Mouse (Mus musculus): ENCODE measurements at regions not wholly inside any gene's neighbourhood (a gene's known extent, or its start where the extent isn't known, plus 50 kb on each side); places are given as distances from the start of the nearest gene placed in this dataset.

DNA sequence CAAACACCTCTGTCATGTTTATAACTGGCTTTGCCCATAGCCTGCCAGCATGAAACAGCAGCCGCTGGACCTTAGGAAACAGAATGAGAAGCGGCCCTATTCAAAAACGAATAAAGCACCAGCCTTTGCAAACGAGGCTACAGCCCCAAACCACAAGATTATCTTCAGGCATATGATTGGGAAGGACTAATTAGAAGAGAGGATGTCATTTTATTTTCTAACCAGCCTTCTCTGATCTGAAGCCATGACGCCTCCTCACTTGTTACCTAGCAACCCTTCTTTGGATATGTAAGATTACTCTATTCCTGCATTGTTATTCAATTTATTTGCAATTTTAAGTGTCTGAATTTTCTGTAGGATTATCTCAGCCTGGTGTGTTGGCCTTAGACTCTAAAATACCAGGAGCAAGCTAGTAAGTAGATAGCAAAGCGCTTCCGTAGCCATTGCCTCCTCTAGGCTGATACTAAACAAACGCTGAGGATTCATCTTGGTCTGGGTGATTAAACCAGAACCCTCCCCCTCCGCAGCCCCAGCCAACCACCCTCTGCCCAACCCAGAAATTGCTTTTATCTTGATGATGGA lies 390.0 kb upstream of the Acvr2a start:
- DNase-seq, result no peak
- Histone ChIP-seq H3K9ac (replicated peaks) (no peak overlapping the region), H3K27ac (ENCODE audit: low read depth) (no peak overlapping the region), H3K4me2 (ENCODE audit: low read depth, low read length) (no peak overlapping the region), H3K36me3 (replicated peaks; ENCODE audit: insufficient read depth, low read length) (no peaks in the 10 kb centered on the region), H3K4me1 (ENCODE audit: insufficient read depth) (no peaks in the 10 kb centered on the region), H3K27me3 (ENCODE audit: insufficient read depth, low read length) (no peaks in the 10 kb centered on the region), H3K4me3 (ENCODE audit: low read depth, low read length) (no peak overlapping the region), H3K9me3 (ENCODE audit: low read length) (no peaks in the 10 kb centered on the region)
- 65% methylated on average over 9 of the region's 9 CpGs for WGBS (ENCODE audit: insufficient replicate concordance)
- no peak for ATAC-seq
- TF ChIP-seq CTCF (IDR thresholded peaks at IDR 0.05; ENCODE audit: low read depth) (no peak), EP300 (IDR thresholded peaks at IDR 0.05; ENCODE audit: low read depth) (no peak)

DNA sequence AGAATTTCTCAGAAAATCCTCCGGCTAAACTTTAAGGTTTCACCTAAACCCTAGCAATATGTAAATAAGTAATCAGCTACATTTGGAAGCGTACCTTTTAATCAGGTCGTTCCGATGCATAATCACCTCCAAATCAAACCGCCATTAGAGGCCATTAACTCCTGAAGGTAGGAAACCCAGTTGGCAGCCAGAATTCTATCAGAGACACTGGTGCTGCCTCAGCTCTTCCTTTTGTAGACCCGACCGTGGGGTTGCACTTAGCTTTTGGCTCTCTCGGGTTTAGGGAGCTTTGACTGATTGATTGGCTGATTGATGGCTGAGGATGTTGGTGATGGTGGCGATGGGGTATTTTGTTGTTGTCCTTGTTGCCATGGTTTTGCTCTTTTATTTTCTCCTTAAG lies 389.3 kb upstream of the Acvr2a start:
- ATAC-seq (no peak), DNase-seq (no peak)
- Histone ChIP-seq H3K27ac (ENCODE audit: low read depth) (no peak overlapping the region), H3K4me2 (ENCODE audit: low read depth, low read length) (no peak overlapping the region), H3K36me3 (replicated peaks; ENCODE audit: insufficient read depth, low read length) (no peaks in the 10 kb centered on the region), H3K9me3 (ENCODE audit: low read length) (no peaks in the 10 kb centered on the region), H3K4me1 (ENCODE audit: insufficient read depth) (no peaks in the 10 kb centered on the region), H3K27me3 (ENCODE audit: insufficient read depth, low read length) (no peaks in the 10 kb centered on the region), H3K4me3 (ENCODE audit: low read depth, low read length) (no peak overlapping the region), H3K9ac (replicated peaks) (no peak overlapping the region)
- WGBS (ENCODE audit: insufficient replicate concordance), result 49% methylated on average over 9 of the region's 9 CpGs
- TF ChIP-seq CTCF (IDR thresholded peaks at IDR 0.05; ENCODE audit: low read depth) (no peak), EP300 (IDR thresholded peaks at IDR 0.05; ENCODE audit: low read depth) (no peak)

DNA sequence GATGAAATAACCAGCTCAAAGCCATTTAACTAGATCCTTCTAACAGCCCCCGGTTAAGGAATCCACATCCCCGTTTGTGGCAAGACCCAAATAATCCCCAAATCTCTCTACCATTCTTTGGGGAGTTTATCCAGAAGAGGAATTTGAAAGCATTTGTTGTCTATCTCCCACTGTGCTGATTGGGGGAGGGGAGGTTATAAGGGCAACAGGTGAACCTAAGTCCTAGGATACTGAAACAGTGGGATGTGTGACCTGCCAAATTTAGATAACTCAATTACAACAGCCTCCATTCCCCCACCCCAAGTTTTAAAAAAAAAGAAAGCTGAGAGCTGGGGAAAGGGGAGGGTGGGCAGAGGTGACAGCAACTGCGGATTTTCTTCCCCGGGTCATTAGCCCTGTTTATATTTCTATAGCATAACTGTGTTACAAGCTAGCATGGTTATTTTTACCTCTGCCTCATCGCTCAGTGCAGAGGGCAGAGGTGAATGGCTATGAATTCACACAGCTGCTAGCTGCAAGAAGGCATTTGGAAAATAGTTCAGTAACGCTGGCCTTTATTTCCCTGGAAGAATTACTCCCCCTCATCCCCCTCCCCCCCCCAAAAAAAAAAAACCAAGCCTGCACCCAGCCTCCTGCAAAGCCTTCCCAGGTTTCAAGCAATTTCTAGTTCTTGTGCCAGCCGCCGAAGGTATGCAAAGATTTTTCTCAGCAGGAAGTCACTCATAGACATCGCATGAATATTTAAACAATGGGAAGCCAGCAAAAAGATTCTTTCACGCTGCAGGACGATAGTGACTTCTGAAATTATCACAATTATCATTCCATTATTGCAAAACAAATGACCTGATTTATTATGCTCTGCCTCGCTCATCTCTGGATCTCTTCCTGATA lies 388.5 kb upstream of the Acvr2a start:
- Histone ChIP-seq H3K9ac (replicated peaks) (no peak overlapping the region), H3K27ac (ENCODE audit: low read depth) (no peak overlapping the region), H3K36me3 (replicated peaks; ENCODE audit: insufficient read depth, low read length) (no peaks in the 10 kb centered on the region), H3K4me1 (ENCODE audit: insufficient read depth) (no peaks in the 10 kb centered on the region), H3K4me3 (ENCODE audit: low read depth, low read length) (no peak overlapping the region), H3K4me2 (ENCODE audit: low read depth, low read length) (no peak overlapping the region), H3K9me3 (ENCODE audit: low read length) (no peaks in the 10 kb centered on the region), H3K27me3 (ENCODE audit: insufficient read depth, low read length) (no peaks in the 10 kb centered on the region)
- ATAC-seq, result no peak
- 58% methylated on average over 12 of the region's 12 CpGs for WGBS (ENCODE audit: insufficient replicate concordance)
- TF ChIP-seq EP300 (IDR thresholded peaks at IDR 0.05; ENCODE audit: low read depth) (no peak), CTCF (IDR thresholded peaks at IDR 0.05; ENCODE audit: low read depth) (no peak)
- no peak for DNase-seq

DNA sequence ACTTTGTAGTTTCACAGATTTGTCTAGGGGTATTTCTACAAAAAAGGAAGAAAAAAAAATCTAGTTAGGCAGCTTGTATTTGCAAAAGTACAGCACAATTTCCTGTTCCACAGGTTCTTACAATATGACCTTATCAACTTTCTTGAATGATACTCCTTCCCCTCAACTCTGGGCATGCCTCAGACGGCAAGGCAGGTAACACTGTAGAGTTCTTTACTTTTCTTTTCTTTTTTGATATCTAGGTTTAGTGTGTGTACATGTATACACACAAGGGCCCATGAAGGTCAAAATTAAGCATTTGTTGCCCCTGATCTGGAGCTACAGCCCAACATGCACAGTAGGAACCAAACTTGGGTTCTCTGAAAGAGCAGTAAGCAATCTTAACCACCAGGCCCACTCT lies 381.4 kb upstream of the Acvr2a start:
- no peaks in the 10 kb centered on the region for H3K9me3 ChIP-seq (ENCODE audit: low read length)
- 65% methylated on average over 1 of the region's 1 CpGs for WGBS (ENCODE audit: insufficient replicate concordance)
- no peaks in the 10 kb centered on the region for H3K27me3 ChIP-seq (ENCODE audit: insufficient read depth, low read length)
- no peak overlapping the region for H3K4me3 ChIP-seq (ENCODE audit: low read depth, low read length)
- H3K4me2 ChIP-seq (ENCODE audit: low read depth, low read length), result no peak overlapping the region
- ATAC-seq (no peak), DNase-seq (no peak)
- H3K4me1 ChIP-seq (ENCODE audit: insufficient read depth), result no peaks in the 10 kb centered on the region
- H3K36me3 ChIP-seq (replicated peaks; ENCODE audit: insufficient read depth, low read length), result no peaks in the 10 kb centered on the region
- no peak overlapping the region for H3K9ac ChIP-seq (replicated peaks)
- no peak overlapping the region for H3K27ac ChIP-seq (ENCODE audit: low read depth)
- no peak for TF ChIP-seq CTCF (IDR thresholded peaks at IDR 0.05; ENCODE audit: low read depth)
- TF ChIP-seq EP300 (IDR thresholded peaks at IDR 0.05; ENCODE audit: low read depth), result no peak

DNA sequence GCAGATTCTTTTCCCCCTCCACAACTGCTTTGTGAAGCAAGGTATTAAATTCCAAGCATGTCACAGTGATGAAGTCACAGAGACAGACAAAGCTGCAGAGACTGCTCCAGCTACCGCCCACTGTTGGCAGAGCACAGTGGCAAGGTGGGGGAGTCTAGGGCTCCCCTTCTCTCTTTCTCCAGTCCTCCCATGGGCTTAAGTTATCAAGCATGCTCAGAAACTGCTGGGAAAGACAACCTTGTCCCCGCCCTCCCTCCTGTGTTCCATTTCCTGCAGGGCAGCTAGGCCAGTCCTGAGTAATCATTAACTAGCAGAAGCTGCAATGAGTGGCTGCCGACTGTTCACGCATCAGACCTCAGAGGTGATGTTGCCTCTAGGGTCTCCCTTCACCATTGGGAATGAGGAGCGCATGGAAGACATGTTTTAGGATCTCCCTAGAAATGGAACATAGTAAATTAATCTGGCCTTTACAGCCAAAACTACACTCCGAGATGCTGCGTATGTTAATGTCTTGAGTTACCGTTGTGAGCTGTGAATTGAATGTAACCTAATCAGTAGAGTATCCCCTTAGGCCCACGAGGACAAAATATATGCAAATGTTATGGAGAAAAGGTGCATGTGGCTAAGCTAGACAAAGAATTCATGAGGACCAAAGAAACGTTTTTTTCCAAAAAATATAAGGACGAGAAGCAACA lies 372.5 kb upstream of the Acvr2a start:
- WGBS (ENCODE audit: insufficient replicate concordance), result 67% methylated on average over 11 of the region's 11 CpGs
- Histone ChIP-seq H3K27me3 (ENCODE audit: insufficient read depth, low read length) (no peaks in the 10 kb centered on the region), H3K27ac (ENCODE audit: low read depth) (no peak overlapping the region), H3K4me2 (ENCODE audit: low read depth, low read length) (0 out of 2 replicates have a peak overlapping the region, but pooled peaks have one; percentile 7), H3K4me1 (ENCODE audit: insufficient read depth) (no peaks in the 10 kb centered on the region), H3K36me3 (replicated peaks; ENCODE audit: insufficient read depth, low read length) (no peaks in the 10 kb centered on the region), H3K4me3 (ENCODE audit: low read depth, low read length) (no peak overlapping the region), H3K9ac (replicated peaks) (no peak overlapping the region), H3K9me3 (ENCODE audit: low read length) (no peaks in the 10 kb centered on the region)
- DNase-seq, result peak; percentile 25
- TF ChIP-seq EP300 (IDR thresholded peaks at IDR 0.05; ENCODE audit: low read depth) (no peak), CTCF (IDR thresholded peaks at IDR 0.05; ENCODE audit: low read depth) (no peak)
- peak; percentile 62 for ATAC-seq

DNA sequence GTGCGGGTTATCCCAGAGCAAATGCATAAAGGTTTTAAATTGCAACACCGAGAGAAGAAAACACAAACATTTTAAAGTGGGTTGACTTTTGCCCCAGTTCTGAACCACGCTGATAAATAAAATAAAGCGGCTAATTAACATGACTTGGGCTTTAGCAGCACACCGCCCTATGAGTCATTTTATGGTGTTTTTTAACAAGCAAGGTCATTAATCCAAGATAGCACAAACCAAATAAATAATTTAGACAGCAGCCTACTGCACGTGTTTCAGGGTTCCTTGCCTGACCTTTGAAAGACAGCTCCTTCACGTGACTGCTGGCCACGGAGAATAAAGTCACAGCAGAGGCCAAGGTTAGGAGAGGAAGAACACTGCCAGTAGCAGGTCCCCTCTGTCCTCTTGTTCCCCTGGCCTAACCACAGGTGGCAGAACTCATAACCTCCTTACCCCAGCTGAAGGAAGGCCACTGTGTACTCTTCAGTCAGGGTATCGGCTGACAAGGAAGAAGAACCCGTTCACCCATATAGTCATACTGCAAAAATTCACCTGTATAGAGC lies 371.8 kb upstream of the Acvr2a start:
- no peak for ATAC-seq
- no peak overlapping the region for H3K9ac ChIP-seq (replicated peaks)
- H3K4me3 ChIP-seq (ENCODE audit: low read depth, low read length), result no peak overlapping the region
- TF ChIP-seq EP300 (IDR thresholded peaks at IDR 0.05; ENCODE audit: low read depth) (no peak), CTCF (IDR thresholded peaks at IDR 0.05; ENCODE audit: low read depth) (no peak)
- H3K4me1 ChIP-seq (ENCODE audit: insufficient read depth), result no peaks in the 10 kb centered on the region
- WGBS (ENCODE audit: insufficient replicate concordance), result 59% methylated on average over 10 of the region's 10 CpGs
- H3K9me3 ChIP-seq (ENCODE audit: low read length), result no peaks in the 10 kb centered on the region
- H3K27ac ChIP-seq (ENCODE audit: low read depth), result no peak overlapping the region
- H3K4me2 ChIP-seq (ENCODE audit: low read depth, low read length), result no peak overlapping the region
- no peaks in the 10 kb centered on the region for H3K27me3 ChIP-seq (ENCODE audit: insufficient read depth, low read length)
- no peaks in the 10 kb centered on the region for H3K36me3 ChIP-seq (replicated peaks; ENCODE audit: insufficient read depth, low read length)
- DNase-seq, result no peak

Measured in liver, postnatal 0 days (tissue).